Mouse (Mus musculus) embryo, embryonic 11 days (tissue): ENCODE measurements around the gene Amdhd1.

ENCODE experiments used
- DNase-seq: peaks from one replicate; pipeline ENCODE4 v3.0.0-alpha.2; 2015

Amdhd1 gene

GRCm38 (mm10) chr10:93538818-93539217, 1.0 kb downstream of the Amdhd1 start:
- DNase-seq, result no peak

- DNase-seq, result no peak
Measured at GRCm38 (mm10) chr10:93538287-93538686, 1.5 kb downstream of the Amdhd1 start.

DNA sequence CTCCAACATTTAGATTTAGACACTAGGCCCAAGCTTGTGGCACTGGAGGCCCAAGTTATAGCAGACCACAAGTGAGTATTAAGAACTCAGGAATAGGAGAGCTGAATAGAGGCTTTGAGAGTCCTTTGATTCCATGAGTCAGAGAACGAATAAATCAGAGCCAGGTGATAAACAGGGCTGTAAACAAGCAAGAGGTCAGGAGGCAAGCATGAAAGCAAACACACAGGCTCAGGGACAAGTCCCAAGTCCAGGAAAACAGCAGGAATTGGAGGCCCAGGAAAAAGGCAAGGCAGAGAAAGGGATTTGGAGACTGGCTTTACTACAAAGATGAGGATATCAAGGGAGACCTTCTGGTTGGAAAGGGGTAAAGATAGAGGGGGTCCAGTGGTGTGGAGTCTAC, 14.5 kb downstream of the Amdhd1 start:
- DNase-seq, result no peak

DNA sequence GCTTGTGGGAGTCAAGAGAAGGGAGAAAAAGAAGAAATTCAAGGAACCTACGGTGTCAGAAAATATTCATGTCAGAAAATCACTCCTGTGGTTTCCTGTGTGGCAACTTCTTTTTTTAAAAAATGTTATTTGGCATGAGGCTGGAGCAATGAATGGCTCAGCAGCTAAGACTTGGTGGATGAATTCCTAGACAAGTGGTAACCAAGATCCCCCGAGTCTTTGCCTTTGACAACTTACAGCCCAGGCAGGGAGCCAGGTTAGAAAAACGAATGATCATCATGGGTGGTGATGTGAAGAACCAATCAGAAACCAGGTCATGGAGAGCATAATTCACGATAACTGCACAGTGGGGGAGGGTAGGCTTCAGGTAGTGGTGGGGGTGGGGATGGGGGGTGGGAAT, 18.8 kb downstream of the Amdhd1 start:
- DNase-seq, result no peak

DNA sequence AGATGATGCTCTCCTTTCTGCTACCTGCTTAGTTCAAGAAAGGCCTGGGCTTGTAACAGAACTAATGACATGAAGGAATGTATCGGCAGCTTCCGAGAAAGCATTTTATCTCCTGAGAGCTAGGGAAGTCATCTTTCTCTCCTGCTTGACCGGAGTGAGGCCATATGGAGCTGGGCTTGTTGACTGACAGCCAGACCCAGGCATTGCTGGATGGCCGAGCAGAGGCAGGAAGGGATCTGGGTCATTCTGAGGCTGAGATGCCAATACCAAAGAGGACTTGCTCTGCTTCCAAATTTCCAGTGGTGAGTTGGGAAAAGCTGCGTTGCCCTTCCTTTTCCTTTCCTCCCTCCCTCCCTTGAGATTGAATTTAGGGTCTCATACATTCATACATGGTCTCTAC, 20.1 kb downstream of the Amdhd1 start:
- DNase-seq, result no peak

DNA sequence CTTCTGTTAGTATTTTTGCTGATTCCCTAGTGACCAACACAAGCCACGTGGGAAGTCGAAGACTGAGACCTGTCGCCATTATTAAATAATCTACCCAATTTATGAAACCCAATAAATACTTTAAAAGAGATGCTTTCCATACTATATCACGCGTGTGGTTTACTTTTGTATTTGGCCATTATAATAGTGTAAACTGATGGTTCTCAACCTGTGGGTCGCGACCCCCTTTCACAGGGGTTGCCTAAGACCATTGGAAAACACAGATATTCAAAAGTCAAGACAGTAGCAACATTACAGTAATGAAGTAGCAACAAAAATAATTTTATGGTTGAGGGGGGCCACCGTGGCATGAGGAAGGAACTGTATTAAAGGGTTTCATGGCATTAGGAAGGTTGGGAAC, 20.7 kb downstream of the Amdhd1 start:
- DNase-seq, result no peak

DNA sequence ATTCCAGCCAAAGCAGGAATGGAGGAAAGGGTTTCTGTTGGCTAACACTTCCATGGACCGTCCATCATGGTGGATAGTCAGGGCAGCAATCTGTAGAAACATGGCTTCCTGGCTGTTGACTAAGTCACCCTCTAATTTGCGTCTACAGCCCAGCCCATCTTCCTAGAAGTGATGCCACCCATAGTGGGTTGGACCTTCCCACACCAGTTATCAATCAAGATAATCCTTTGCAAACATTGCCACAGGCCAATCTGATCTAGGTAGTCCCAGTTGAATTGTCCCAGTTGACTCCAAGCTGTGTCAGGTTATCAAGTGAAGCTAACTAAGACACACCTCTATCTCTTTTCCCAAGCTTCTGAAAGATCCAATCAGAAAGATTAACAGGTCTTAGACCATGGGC, 21.2 kb downstream of the Amdhd1 start:
- no peak for DNase-seq

DNA sequence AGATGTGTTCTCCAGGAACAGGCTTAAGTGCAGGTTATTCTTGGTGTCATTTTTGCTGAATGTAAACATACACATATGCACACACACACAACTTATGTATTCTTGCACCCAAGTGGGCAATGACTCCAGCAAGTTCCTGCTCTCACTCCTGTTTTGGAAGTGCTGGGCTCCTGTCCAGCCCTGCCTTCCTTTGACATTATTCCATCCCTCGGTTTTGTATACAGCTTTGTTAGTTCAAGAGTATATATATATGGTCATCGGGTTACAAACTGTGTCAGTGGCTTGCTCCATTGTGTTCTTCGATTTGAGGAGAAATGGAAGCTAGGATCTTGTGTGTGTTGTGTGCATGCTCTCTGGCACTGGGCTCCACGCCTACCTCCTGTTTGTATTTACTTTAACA, 21.6 kb downstream of the Amdhd1 start:
- no peak for DNase-seq

DNA sequence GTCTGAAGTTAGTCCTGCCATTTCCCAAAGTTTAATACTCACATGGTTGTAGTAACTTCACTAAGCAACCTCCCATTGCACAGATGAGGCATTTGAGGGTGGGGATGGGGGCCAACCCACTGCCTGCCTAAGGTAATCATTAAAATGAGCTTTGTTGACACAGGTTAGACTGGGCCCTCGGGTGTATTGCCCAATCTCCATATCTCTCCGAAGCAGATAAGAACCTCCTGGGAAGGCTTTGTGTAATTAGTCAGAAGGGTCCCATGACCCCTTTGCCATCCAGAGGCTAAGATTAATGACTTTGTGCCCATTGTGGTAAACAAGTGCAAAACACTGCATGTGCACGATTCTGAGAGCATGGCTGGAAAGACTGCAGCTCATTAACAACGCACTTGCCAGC, 22.1 kb downstream of the Amdhd1 start:
- no peak for DNase-seq

DNA sequence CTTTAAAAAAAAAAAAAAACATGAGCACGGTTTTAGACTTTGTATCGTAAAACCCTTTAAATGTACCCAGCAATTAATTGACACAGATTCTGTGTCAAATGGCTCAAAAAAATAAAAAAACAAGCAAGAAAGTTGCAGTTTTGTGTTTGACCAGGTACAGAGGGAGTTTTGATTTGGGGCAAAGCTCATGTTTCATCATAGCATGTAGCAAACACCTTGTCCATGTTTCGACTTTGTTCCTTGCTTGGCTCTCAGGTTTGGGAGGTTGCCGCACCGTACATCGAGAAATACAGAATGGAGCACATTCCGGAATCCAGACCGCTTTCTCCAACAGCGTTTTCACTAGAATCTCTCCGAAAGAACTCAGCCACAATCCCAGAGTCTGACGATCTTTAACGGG, 23.9 kb downstream of the Amdhd1 start:
- no peak for DNase-seq

- DNase-seq, result no peak
Measured at GRCm38 (mm10) chr10:93515419-93515818, 24.4 kb downstream of the Amdhd1 start.

DNA sequence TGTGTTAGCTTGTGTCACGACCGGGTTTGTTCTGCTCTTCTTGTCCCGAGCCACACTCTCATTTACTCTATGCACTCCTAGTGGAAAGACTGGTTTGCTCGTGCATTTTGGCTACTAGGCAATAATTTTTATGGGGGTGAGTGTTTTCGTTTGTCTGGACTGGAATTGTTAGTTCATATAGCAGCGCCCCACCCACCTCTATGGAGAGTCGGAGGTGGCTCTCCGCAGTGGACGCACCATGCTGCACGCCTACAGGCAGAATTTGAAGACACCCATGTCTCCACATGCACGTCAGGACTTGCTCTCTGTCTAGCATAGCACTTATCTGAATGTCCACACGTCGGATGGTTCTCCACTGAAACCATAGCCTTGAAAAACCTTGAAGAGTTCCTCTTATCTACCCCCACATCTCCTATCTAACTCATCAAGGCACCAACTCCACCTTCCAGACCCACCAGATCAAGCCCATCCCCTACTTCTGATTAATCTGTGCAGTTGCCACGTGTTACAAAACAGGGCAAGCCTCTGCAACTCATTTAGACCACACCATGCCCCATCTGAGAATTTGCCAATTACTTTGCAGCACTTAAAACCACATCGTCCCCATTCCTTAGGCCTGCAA, 30.2 kb downstream of the Amdhd1 start:
- DNase-seq, result no peak

DNA sequence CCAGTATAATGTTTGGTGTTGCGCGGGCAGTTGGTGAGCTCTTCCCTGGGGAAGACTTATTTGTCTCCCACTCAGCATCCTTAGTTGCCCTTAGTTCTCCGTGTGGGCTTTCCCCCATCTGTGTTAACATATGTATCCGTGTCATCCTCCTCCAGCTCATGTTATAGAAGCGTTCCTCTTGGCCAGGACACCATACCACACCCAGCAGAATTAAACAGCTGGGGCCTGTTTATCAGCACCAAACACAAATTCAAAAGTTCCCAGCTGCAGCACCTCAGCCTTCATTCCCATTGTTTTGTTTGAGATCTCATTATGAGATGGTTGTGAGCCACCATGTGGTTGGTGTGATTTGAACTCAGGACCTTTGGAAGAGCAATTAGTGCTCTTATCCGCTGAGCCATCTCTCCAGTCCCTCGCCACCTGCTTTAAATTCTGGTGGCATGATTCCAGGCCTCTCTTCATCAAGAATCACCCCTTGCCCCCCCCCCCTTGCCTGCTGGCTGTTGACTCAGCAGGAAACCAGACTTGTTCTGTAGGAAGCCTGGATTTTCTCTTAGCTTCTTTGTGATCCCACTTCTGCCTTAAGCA, 31.4 kb downstream of the Amdhd1 start:
- DNase-seq, result no peak

DNA sequence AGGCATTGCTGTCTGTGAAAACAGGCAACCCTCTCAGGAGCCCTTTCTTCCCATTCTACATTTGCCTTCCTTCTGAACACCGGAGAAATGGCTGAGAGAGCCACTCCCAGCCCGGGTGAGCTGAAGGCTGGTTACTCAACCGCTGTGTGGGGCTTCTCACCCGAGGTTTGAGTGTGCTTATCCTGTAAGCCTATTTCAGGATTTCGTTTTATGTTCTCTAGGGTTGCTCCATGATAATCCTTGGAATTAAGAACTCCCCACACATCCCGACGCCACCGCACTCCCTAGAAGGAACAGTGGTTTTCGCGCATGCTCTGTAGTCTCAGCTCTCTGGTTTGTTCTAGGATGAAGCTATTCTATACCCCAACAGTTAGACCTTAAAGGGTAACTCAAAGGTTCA, 38.5 kb downstream of the Amdhd1 start:
- no peak for DNase-seq

GRCm38 (mm10) chr10:93500864-93501263, 39.0 kb downstream of the Amdhd1 start:
- DNase-seq, result peak; percentile 45

DNA sequence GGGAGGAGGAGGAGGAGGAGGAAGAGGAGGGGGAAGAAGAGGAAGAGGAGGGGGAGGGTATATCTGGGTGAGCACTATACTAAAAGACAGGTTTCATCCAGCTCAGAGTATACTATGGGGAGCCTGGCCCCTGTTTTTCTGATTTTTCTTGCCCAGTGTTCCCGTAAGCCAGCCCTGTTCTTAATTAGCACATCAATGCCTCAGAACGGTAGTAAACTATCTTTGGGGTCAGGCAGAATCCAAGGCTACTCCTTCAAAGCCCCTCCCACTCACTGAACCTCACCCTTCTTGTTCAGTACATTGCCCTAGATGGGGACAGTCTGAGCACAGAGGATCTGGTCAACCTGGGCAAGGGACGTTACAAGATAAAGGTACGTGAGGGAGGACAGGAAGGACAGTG, 49.4 kb downstream of the Amdhd1 start:
- DNase-seq, result no peak

DNA sequence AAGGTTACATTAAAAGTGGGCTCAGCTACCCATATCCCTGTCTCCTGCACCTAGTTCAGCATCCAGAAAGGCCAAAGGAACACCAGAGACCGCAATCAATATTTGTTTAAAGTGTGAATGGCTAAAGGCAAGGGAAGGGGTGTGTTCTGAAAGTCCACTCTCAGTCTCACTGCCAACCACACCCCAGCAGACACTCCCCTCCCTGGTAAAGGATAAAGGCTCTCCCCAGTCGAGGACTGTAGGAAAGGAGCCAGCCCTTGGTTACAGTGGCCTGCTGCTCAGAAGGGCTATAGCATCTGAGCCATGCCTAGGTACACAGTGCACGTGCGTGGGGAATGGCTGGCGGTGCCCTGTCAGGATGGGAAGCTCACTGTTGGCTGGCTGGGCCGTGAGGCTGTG, 51.0 kb downstream of the Amdhd1 start:
- no peak for DNase-seq

DNA sequence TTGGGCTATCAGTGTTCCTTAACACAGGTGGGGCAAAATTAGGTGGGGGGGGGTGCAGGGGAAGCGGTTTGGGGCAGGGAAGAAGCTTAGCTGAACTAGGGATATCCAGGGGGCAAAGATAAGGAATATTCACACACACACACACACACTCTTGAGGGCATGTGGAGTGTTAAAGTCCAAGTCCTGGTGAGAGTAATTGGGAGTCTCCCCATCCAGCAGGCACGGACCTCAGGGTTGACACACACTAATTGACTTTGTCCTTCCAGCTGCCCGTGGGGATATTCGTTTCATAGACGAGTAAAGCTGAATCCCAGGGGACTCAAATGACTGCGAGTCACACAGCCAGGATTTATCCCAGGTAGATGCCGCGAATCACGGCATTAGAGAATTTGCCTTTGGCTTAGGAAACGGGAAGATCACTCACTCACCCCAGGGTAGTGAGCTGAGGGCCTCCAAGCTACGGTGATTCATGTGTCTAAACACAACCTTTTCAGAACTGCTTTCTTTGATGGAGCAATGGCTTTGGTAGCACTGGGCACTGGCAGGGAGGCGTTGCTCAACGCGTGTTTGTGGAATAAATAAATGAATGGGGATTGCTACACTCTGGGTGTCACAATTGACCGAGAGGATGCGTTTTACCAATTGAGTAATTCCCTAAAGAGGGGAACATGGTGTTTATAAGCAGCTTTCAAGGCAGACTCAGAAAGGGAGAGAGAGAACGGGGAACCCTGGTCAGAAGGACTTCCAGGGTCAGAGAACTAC, 51.6 kb downstream of the Amdhd1 start, which contains the start of gene Hal:
Hal (plus strand) TSS at position 703 of the 762 bp plus-strand sequence.
- no peak for DNase-seq

DNA sequence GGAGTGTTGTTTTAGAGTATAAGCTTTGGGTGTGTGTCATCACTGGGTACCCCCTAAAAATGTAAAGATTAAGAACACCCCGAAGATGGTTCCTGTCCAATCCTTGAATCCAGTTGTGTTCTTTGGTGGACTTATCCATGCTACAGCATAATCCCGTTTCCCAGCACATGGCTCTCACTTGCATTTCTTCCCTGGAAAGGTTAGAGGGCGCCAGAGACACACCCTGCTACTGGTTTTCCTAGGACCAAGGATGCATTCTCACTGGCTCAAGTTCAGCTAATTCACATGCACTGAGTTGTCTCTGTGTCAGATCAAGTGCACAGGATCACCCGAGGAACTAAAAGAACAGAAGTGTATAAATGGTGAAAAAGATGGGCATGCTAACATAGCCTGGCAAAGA, 53.2 kb downstream of the Amdhd1 start:
- peak; percentile 69 for DNase-seq

- DNase-seq, result peak; percentile 47
Measured at GRCm38 (mm10) chr10:93485055-93485691, 54.7 kb downstream of the Amdhd1 start.

GRCm38 (mm10) chr10:93484511-93484910, 55.3 kb downstream of the Amdhd1 start:
- DNase-seq, result no peak
